Mouse (Mus musculus): ENCODE measurements around the gene Aplp2.

DNA sequence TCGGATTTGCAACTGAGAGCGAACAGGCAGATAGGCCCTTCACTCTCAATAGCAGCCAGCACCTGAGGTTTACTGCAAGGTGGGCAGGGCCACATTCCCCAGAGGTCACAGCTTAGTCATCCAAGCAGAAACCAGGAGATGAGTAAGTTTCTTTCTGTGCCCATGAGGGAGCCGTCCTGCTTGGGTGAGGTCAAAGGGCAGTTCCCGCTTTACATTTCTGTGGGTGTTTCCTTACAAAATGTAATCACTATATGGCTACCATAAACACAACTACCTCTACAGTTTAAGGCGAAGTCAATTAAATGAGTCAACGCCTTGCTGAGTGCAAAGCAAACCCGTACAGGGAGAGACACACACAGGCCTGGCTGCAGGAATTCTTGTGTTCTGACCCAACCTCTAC is 63.5 kb downstream of the Aplp2 start:
- TF ChIP-seq CTCF (IDR thresholded peaks at IDR 0.05; ENCODE audit: control insufficient read depth, insufficient read depth, insufficient read length) = no peak
- no peak for TF ChIP-seq MAX (IDR thresholded peaks at IDR 0.05)
- no peak for TF ChIP-seq FOSL1 (IDR thresholded peaks at IDR 0.05; ENCODE audit: insufficient read depth, low read length, poor library complexity, severe bottlenecking)
- TF ChIP-seq MYOG (IDR thresholded peaks at IDR 0.05; ENCODE audit: control insufficient read depth, extremely low read depth, insufficient read length) = no peak
- TF ChIP-seq USF1 (IDR thresholded peaks at IDR 0.05; ENCODE audit: low read depth) = no peak
- no peak for TF ChIP-seq MYOD1 (IDR thresholded peaks at IDR 0.05; ENCODE audit: control insufficient read depth, insufficient read length, low read depth)

Data from C2C12 (cell line).